Mouse (Mus musculus) limb, embryonic 10.5 days (tissue): ENCODE measurements around the gene Spin2d. TPM values are rescaled to one million over a fixed set of nuclear protein-coding genes. Genes with fewer than 3 reads are reported as not detected.
"Not testable (repeated sequence)": the region's sequence is repeated elsewhere in the genome, so short reads cannot be mapped to it uniquely, and the experiment has no call there.

Experiments used
- DNase-seq: peaks from one replicate; pipeline ENCODE4 v3.0.0-alpha.2; 2017; ENCODE audit warnings: low spot score
- H3K27ac ChIP-seq: fragments of 300-500 bp; sonication (generic); 2 replicates; pipeline ENCODE4 v1.5.1; 2016; ENCODE audit warnings: mild to moderate bottlenecking
- H3K27me3 ChIP-seq: fragments of 300-500 bp; sonication (generic); 2 replicates; pipeline ENCODE4 v1.6.1; 2016; ENCODE audit warnings: low read depth, mild to moderate bottlenecking; ENCODE audit not compliant: poor library complexity, severe bottlenecking
- H3K36me3 ChIP-seq: fragments of 300-500 bp; sonication (generic); 2 replicates; pipeline ENCODE4 v1.6.1; 2016; ENCODE audit warnings: mild to moderate bottlenecking, moderate library complexity
- H3K4me1 ChIP-seq: fragments of 300-500 bp; sonication (generic); 2 replicates; pipeline ENCODE4 v1.6.1; 2016
- H3K4me3 ChIP-seq: fragments of 300-500 bp; sonication (generic); 2 replicates; pipeline ENCODE4 v1.5.1; 2016; ENCODE audit warnings: mild to moderate bottlenecking, moderate library complexity
- H3K9me3 ChIP-seq: fragments of 300-500 bp; sonication (generic); replicated peaks from 2 replicates; pipeline ENCODE4 v1.6.1; 2016; ENCODE audit warnings: mild to moderate bottlenecking
- WGBS: fragments of 180-500 bp; shearing (Covaris S2); methylation state at CpG from one replicate; pipeline ENCODE4 v1.1.7; 2016; 5-methylcytosine and 5-hydroxymethylcytosine counted together
- polyA plus RNA-seq: library from polyadenylated mRNA; unstranded; fragments of >200 nt; fragmentation: Nextera tagmentation; extraction: Ambion mirVana; gene quantifications from 2 replicates; pipeline ENCODE4 v1.2.1, GENCODE M21; 2016

The Spin2d gene
- not detected in 2 replicates for polyA plus RNA-seq

DNA sequence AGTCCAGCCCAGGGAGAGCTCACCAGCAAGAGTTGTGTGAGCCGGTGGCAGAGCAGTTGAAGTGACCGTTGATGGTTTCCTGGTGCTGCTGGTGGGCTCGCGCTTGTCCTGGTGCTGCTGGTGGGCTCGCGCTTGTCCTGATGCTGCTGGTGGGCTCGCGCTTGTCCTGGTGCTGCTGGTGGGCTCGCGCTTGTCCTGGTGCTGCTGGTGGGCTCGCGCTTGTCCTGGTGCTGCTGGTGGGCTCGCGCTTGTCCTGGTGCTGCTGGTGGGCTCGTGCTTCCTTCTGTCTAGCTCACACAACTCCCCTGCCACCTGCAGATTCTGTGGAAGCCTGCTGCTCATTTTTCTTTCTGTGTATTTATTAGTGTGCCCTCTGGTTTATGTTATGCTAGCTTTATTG, at the start of gene Spin2d:
Gene Spin2d (minus strand): TSS at position 101 of the 400 bp plus-strand sequence.
- DNase-seq, H3K9me3 ChIP-seq, H3K36me3 ChIP-seq, H3K4me1 ChIP-seq, H3K27ac ChIP-seq, H3K4me3 ChIP-seq, H3K27me3 ChIP-seq: not testable (repeated sequence)
- WGBS, result 90% methylated on average over 3 of the region's 15 CpGs

DNA sequence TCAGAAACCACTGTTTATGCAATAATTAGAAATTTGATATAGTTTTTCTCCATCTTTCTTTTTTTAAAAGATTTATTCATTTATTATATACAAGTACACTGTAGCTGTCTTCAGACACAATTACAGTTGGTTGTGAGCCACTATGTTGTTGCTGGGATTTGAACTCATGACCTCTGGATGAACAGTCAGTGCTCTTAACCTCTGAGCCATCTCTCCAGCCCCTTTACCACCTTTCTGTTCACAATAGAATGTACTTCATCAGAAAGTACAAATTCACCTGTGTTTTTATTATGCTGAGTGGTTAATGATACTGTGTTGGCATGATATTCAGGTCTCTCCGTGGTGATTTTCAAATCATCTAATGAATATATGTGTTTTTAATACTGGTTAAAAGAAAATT, 48.6 kb upstream of the Spin2d start:
- Histone ChIP-seq H3K36me3 (no peaks in the 10 kb centered on the region), H3K9me3 (no peaks in the 10 kb centered on the region), H3K4me3 (no peak overlapping the region), H3K4me1 (peaks cover 6% of the 10 kb centered on the region; the same call in 1 of the 2 replicates), H3K27ac (no peak overlapping the region), H3K27me3 (peaks cover 41% of the 10 kb centered on the region)
- WGBS, result 59% methylated on average over 1 of the region's 1 CpGs
- DNase-seq, result no peak

DNA sequence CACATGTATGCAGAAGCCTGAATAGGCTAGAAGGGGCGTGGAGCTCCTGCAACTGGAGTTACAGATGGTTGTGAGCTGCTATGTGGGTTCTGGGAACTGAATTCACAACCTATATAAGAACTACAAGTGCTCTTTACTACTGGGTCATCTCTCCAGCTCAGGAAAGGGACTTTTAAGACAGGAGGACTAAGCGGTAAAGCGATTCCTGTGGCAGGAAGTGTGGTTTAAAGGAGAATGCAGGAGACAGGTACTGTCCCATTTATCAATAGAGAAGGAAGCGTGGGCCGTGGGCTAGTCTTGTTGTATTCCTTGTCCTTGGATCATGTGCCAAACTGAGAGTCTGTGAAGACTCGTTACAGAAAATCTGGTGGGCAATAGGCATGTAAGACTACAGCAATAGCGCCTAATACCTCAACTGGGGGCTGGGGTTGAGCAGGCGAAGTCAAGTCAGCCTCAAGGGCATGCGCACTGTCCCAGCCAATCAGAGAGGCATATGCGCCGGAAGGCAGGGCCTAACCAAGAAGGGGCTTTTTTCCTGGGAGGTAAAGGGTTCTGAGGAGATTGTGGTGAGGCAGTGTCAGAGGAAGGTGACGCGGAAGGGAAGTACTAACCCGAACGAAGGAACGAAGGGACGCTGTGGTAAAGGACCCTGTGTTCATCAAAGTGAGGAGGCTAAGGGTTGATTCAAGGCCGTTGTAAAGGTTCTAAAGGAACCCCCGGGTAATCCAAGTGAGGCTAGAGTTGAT, 37.2 kb upstream of the Spin2d start, which contains the start of gene Xlr4b:
Gene Xlr4b (plus strand): TSS at position 515 of the 746 bp plus-strand sequence.
- H3K4me1 ChIP-seq, H3K27me3 ChIP-seq, H3K9me3 ChIP-seq, DNase-seq, H3K36me3 ChIP-seq, H3K4me3 ChIP-seq, H3K27ac ChIP-seq: not testable (repeated sequence)
- WGBS, result 87% methylated on average over 18 of the region's 19 CpGs

GRCm38 (mm10) chrX:73191934-73192333, 15.1 kb upstream of the Spin2d start, which contains the start of gene Xlr3b:
Gene Xlr3b (plus strand): TSS chrX:73192207.
- H3K4me3 ChIP-seq, H3K36me3 ChIP-seq, H3K9me3 ChIP-seq, H3K27ac ChIP-seq, H3K27me3 ChIP-seq, H3K4me1 ChIP-seq, DNase-seq: not testable (repeated sequence)
- 80% methylated on average over 12 of the region's 12 CpGs for WGBS

- H3K36me3 ChIP-seq, H3K4me3 ChIP-seq, DNase-seq, H3K4me1 ChIP-seq, H3K27ac ChIP-seq, H3K9me3 ChIP-seq, H3K27me3 ChIP-seq: not testable (repeated sequence)
- WGBS, result no CpG with 5 or more reads among the region's 7 CpGs
These were observed 27.4 kb downstream of the Spin2d start, which contains the start of gene DXBay18 for GRCm38 (mm10) chrX:73149350-73149749. Gene DXBay18 (minus strand): TSS chrX:73149450.

- H3K27me3 ChIP-seq, H3K9me3 ChIP-seq, DNase-seq, H3K4me1 ChIP-seq, H3K27ac ChIP-seq, H3K36me3 ChIP-seq, H3K4me3 ChIP-seq: not testable (repeated sequence)
- WGBS, result no CpG with 5 or more reads among the region's 20 CpGs
These were observed 28.3 kb downstream of the Spin2d start, which contains the start of gene Xlr5b for GRCm38 (mm10) chrX:73148496-73148895. Gene Xlr5b (plus strand): TSS chrX:73148796.

GRCm38 (mm10) chrX:73143218-73143618, 33.6 kb downstream of the Spin2d start:
- DNase-seq, H3K27ac ChIP-seq, H3K4me1 ChIP-seq, H3K4me3 ChIP-seq, H3K36me3 ChIP-seq, H3K9me3 ChIP-seq, H3K27me3 ChIP-seq: not testable (repeated sequence)
- WGBS, result no CpG with 5 or more reads among the region's 7 CpGs

Other genes starting within 250 kb of the Spin2d start
- 2.5 and 3.9 TPM in 2 replicates for gene Zfp185, start 189.7 kb downstream of the Spin2d start, polyA plus RNA-seq
- not detected in 2 replicates for gene Pnma5, start 139.9 kb downstream of the Spin2d start, polyA plus RNA-seq
- gene Pnma3, start 112.2 kb downstream of the Spin2d start, polyA plus RNA-seq, result 0.10 and 0.11 TPM in 2 replicates
- gene Xlr4a, start 94.5 kb downstream of the Spin2d start, polyA plus RNA-seq, result 0.39 and 1.5 TPM in 2 replicates
- 2.1 and 2.5 TPM in 2 replicates for gene Xlr3a, start 79.9 kb downstream of the Spin2d start, polyA plus RNA-seq
- gene Gm14685, start 59.9 kb downstream of the Spin2d start, polyA plus RNA-seq, result not detected in 2 replicates
- not detected in 2 replicates for gene Xlr5b, start 28.2 kb downstream of the Spin2d start, polyA plus RNA-seq
- gene DXBay18, start 27.5 kb downstream of the Spin2d start, polyA plus RNA-seq, result not detected in 2 replicates
- gene Xlr3b, start 15.2 kb upstream of the Spin2d start, polyA plus RNA-seq, result 9.5 and 11.9 TPM in 2 replicates
- 0.18 and 1.0 TPM in 2 replicates for gene Xlr4b, start 37.3 kb upstream of the Spin2d start, polyA plus RNA-seq
- 6.4 and 8.2 TPM in 2 replicates for gene F8a, start 51.3 kb upstream of the Spin2d start, polyA plus RNA-seq
- 0.49 TPM in 1 of 2 replicates, not detected in the other for gene Xlr4c, start 66.1 kb upstream of the Spin2d start, polyA plus RNA-seq
- 0.16 and 0.26 TPM in 2 replicates for gene Xlr3c, start 88.4 kb upstream of the Spin2d start, polyA plus RNA-seq
- gene Xlr5a, start 116.0 kb upstream of the Spin2d start, polyA plus RNA-seq, result not detected in 2 replicates
- gene Xlr5c, start 116.0 kb upstream of the Spin2d start, polyA plus RNA-seq, result not detected in 2 replicates
- not detected in 2 replicates for gene Gm45015, start 159.9 kb upstream of the Spin2d start, polyA plus RNA-seq
- 19.9 and 22.6 TPM in 2 replicates for gene Zfp275, start 165.6 kb upstream of the Spin2d start, polyA plus RNA-seq
- not detected in 2 replicates for gene Gm18336, start 221.7 kb upstream of the Spin2d start, polyA plus RNA-seq
- gene Zfp92, start 234.1 kb upstream of the Spin2d start, polyA plus RNA-seq, result 0.08 and 0.24 TPM in 2 replicates